Mouse (Mus musculus) olfactory bulb, adult 2 months (tissue): Measurements from ENCODE around the gene Gm13283.
"Not testable (repeated sequence)": the region's sequence is repeated elsewhere in the genome, so short reads cannot be mapped to it uniquely, and the experiment has no call there.

ENCODE experiments used
- CTCF ChIP-seq: fragments of 200-500 bp; IDR thresholded peaks from 2 replicates; pipeline ENCODE4 v1.5.1; 2012; ENCODE audit warnings: low read depth, mild to moderate bottlenecking, low read length, moderate library complexity; ENCODE audit not compliant: insufficient read depth
- POLR2A ChIP-seq: fragments of 200-500 bp; IDR thresholded peaks from 2 replicates; pipeline ENCODE4 v1.6.1; 2012; ENCODE audit warnings: mild to moderate bottlenecking, low read depth, low read length, moderate library complexity; ENCODE audit not compliant: insufficient read depth

- not testable (repeated sequence) for TF ChIP-seq CTCF, POLR2A
Measured at GRCm38 (mm10) chr4:88754818-88755340, 5.0 kb upstream of the Gm13283 start, which contains the start of gene Gm13271.
